Mouse (Mus musculus) erythroblast, embryonic 14.5 days (primary cell): ENCODE measurements around the gene Asb3. TPM values are rescaled to one million over a fixed set of nuclear protein-coding genes. Genes with fewer than 3 reads are reported as not detected.
A peak's percentile ranks its signal among the peaks of the same experiment; 100 is the strongest.

Source experiments
- H3K27me3 ChIP-seq: 2 replicates; pipeline ENCODE4 v1.6.1; 2012; ENCODE audit warnings: inconsistent platforms; ENCODE audit not compliant: control insufficient read depth
- H3K36me3 ChIP-seq: 2 replicates; pipeline ENCODE4 v1.6.1; 2012; ENCODE audit warnings: mild to moderate bottlenecking, inconsistent platforms; ENCODE audit not compliant: control insufficient read depth
- H3K4me1 ChIP-seq: 2 replicates; pipeline ENCODE4 v1.6.1; 2012; ENCODE audit warnings: inconsistent platforms; ENCODE audit not compliant: control insufficient read depth
- H3K4me3 ChIP-seq: replicated peaks from 2 replicates; pipeline ENCODE3; 2012; ENCODE audit warnings: moderate library complexity, mild to moderate bottlenecking, inconsistent platforms
- H3K9me3 ChIP-seq: 2 replicates; pipeline ENCODE4 v1.6.1; 2012; ENCODE audit warnings: low read length, inconsistent platforms, mixed read lengths; ENCODE audit not compliant: control insufficient read depth
- GATA1 ChIP-seq: IDR thresholded peaks from 2 replicates; pipeline ENCODE4 v1.6.1; 2012; ENCODE audit warnings: low read length, inconsistent platforms, mixed read lengths
- TAL1 ChIP-seq: IDR thresholded peaks from 3 replicates; pipeline ENCODE4 v1.6.1; 2012; ENCODE audit warnings: low read length, inconsistent platforms, mixed read lengths
- polyA plus RNA-seq: library from polyadenylated mRNA; stranded (reverse); fragments of >175 nt; gene quantifications from 2 replicates; pipeline ENCODE4 v1.2.3, GENCODE M21; 2012

Asb3 gene
- polyA plus RNA-seq, 1 experiment = 0.10 TPM

- Histone ChIP-seq H3K27me3 (no peaks in the 10 kb centered on the region), H3K4me3 (no peak overlapping the region), H3K36me3 (peaks cover 32% of the 10 kb centered on the region), H3K4me1 (peaks cover 18% of the 10 kb centered on the region), H3K9me3 (no peaks in the 10 kb centered on the region)
- TF ChIP-seq TAL1 = no peak
- TF ChIP-seq GATA1 = no peak
These were observed 38.1 kb downstream of the Asb3 start for GRCm38 (mm10) chr11:30923283-30923682.

GRCm38 (mm10) chr11:30928079-30928478, 42.9 kb downstream of the Asb3 start:
- no peaks in the 10 kb centered on the region for H3K9me3 ChIP-seq
- peaks cover 25% of the 10 kb centered on the region for H3K4me1 ChIP-seq
- no peaks in the 10 kb centered on the region for H3K27me3 ChIP-seq
- peaks cover 69% of the 10 kb centered on the region for H3K36me3 ChIP-seq
- TF ChIP-seq GATA1 (no peak), TAL1 (no peak)
- no peak overlapping the region for H3K4me3 ChIP-seq

GRCm38 (mm10) chr11:30928498-30928897, 43.3 kb downstream of the Asb3 start:
- Histone ChIP-seq H3K27me3 (no peaks in the 10 kb centered on the region), H3K36me3 (peaks cover 68% of the 10 kb centered on the region), H3K4me3 (no peak overlapping the region), H3K9me3 (no peaks in the 10 kb centered on the region), H3K4me1 (peaks cover 23% of the 10 kb centered on the region)
- TF ChIP-seq TAL1 (no peak), GATA1 (no peak)

- Histone ChIP-seq H3K9me3 (no peaks in the 10 kb centered on the region), H3K36me3 (peaks cover 94% of the 10 kb centered on the region), H3K4me1 (no peaks in the 10 kb centered on the region), H3K27me3 (no peaks in the 10 kb centered on the region), H3K4me3 (no peak overlapping the region)
- TF ChIP-seq TAL1 (no peak), GATA1 (no peak)
These were observed 58.3 kb downstream of the Asb3 start for GRCm38 (mm10) chr11:30943522-30943921.

GRCm38 (mm10) chr11:30952829-30953228, 67.6 kb downstream of the Asb3 start:
- no peaks in the 10 kb centered on the region for H3K9me3 ChIP-seq
- TF ChIP-seq GATA1 (no peak), TAL1 (no peak)
- peaks cover 55% of the 10 kb centered on the region for H3K36me3 ChIP-seq
- no peaks in the 10 kb centered on the region for H3K27me3 ChIP-seq
- H3K4me1 ChIP-seq = peaks cover 24% of the 10 kb centered on the region
- peak overlapping the region; percentile 97 for H3K4me3 ChIP-seq

- Histone ChIP-seq H3K36me3 (peaks cover 47% of the 10 kb centered on the region), H3K4me1 (peaks cover 24% of the 10 kb centered on the region), H3K4me3 (peak overlapping the region; percentile 97), H3K9me3 (no peaks in the 10 kb centered on the region), H3K27me3 (no peaks in the 10 kb centered on the region)
- TF ChIP-seq TAL1 = no peak
- TF ChIP-seq GATA1 = no peak
These were observed 68.4 kb downstream of the Asb3 start for GRCm38 (mm10) chr11:30953469-30954154.

GRCm38 (mm10) chr11:30954279-30954725, 69.1 kb downstream of the Asb3 start, which contains the start of gene Erlec1:
Erlec1 (minus strand) TSS chr11:30954335.
- no peak for TF ChIP-seq GATA1
- peaks cover 24% of the 10 kb centered on the region for H3K4me1 ChIP-seq
- no peaks in the 10 kb centered on the region for H3K27me3 ChIP-seq
- no peaks in the 10 kb centered on the region for H3K9me3 ChIP-seq
- peak within 1 kb of the TSS; percentile 97 for H3K4me3 ChIP-seq
- peaks cover 40% of the 10 kb centered on the region for H3K36me3 ChIP-seq

GRCm38 (mm10) chr11:30985237-30985636, 100.0 kb downstream of the Asb3 start:
- TF ChIP-seq GATA1 (no peak), TAL1 (no peak)
- Histone ChIP-seq H3K27me3 (no peaks in the 10 kb centered on the region), H3K9me3 (no peaks in the 10 kb centered on the region), H3K4me3 (peak overlapping the region; percentile 99), H3K36me3 (peaks cover 46% of the 10 kb centered on the region), H3K4me1 (peaks cover 48% of the 10 kb centered on the region)

GRCm38 (mm10) chr11:30985877-30986624, 100.8 kb downstream of the Asb3 start, which contains the start of gene Chac2:
Chac2 (minus strand) TSS chr11:30986350.
- Histone ChIP-seq H3K4me3 (peak within 1 kb of the TSS; percentile 99), H3K27me3 (no peaks in the 10 kb centered on the region), H3K9me3 (no peaks in the 10 kb centered on the region), H3K36me3 (peaks cover 38% of the 10 kb centered on the region), H3K4me1 (peaks cover 44% of the 10 kb centered on the region)
- TF ChIP-seq GATA1 (peak; percentile 39; the same call in 1 of the 2 replicates), TAL1 (no peak)
